Mouse (Mus musculus): ENCODE measurements around the gene Gm49336. TPM values are rescaled to one million over a fixed set of nuclear protein-coding genes. Genes with fewer than 3 reads are reported as not detected.

Gm49336 gene
- polyA plus RNA-seq, 2 experiments = 20.4 to 35.9 TPM

- H3K4me3 ChIP-seq (ENCODE audit: insufficient read depth in 1 of 2, low read depth in 2 of 2, low read length in 2 of 2) = no peak overlapping the region
- DNase-seq (ENCODE audit: low read depth in 3 of 3, low spot score in 3 of 3) = no peak
Observed at GRCm38 (mm10) chr14:60238551-60238950, 12.8 kb downstream of the Gm49336 start.

GRCm38 (mm10) chr14:60219886-60220285 lies 31.4 kb downstream of the Gm49336 start:
- Histone ChIP-seq H3K36me3 (replicated peaks; ENCODE audit: control insufficient read depth, insufficient read depth, low read depth) (peaks cover 13% of the 10 kb centered on the region), H3K4me2 (ENCODE audit: low read depth) (no peak overlapping the region), H3K9me3 (ENCODE audit: control insufficient read depth, low read length) (no peaks in the 10 kb centered on the region), H3K27ac (no peak overlapping the region), H3K4me1 (replicated peaks; ENCODE audit: control insufficient read depth in 2 of 2, insufficient read depth in 2 of 2, low read length in 1 of 2) (no peaks in the 10 kb centered on the region), H3K9ac (replicated peaks) (no peak overlapping the region), H3K4me3 (ENCODE audit: insufficient read depth in 1 of 2, low read depth in 2 of 2, low read length in 2 of 2) (no peak overlapping the region), H3K27me3 (ENCODE audit: control insufficient read depth, insufficient read depth, low read length) (no peaks in the 10 kb centered on the region)
- ATAC-seq (ENCODE audit: insufficient read depth) = no peak
- TF ChIP-seq CTCF (IDR thresholded peaks at IDR 0.05; ENCODE audit: low read depth) (no peak), EP300 (IDR thresholded peaks at IDR 0.05; ENCODE audit: low read depth) (no peak)
- DNase-seq (ENCODE audit: low read depth in 3 of 3, low spot score in 3 of 3) = no peak
- WGBS (ENCODE audit: insufficient replicate concordance) = 80% methylated on average over 10 of the region's 10 CpGs

More at GRCm38 (mm10) chr14:60238551-60238950, 12.8 kb downstream of the Gm49336 start:
- no peak overlapping the region for H3K27ac ChIP-seq
- ATAC-seq (ENCODE audit: insufficient read depth) = no peak
- whole genome bisulfite sequencing (ENCODE audit: insufficient replicate concordance) = 59% methylated on average over 3 of the region's 3 CpGs
- no peaks in the 10 kb centered on the region for H3K9me3 ChIP-seq (ENCODE audit: control insufficient read depth, low read length)
- TF ChIP-seq CTCF (IDR thresholded peaks at IDR 0.05; ENCODE audit: low read depth) (no peak), EP300 (IDR thresholded peaks at IDR 0.05; ENCODE audit: low read depth) (no peak)
- H3K9ac ChIP-seq (replicated peaks) = no peak overlapping the region
- no peaks in the 10 kb centered on the region for H3K4me1 ChIP-seq (replicated peaks; ENCODE audit: control insufficient read depth in 2 of 2, insufficient read depth in 2 of 2, low read length in 1 of 2)
- H3K36me3 ChIP-seq (replicated peaks; ENCODE audit: control insufficient read depth, insufficient read depth, low read depth) = peaks cover 28% of the 10 kb centered on the region
- no peak overlapping the region for H3K4me2 ChIP-seq (ENCODE audit: low read depth)
- H3K27me3 ChIP-seq (ENCODE audit: control insufficient read depth, insufficient read depth, low read length) = no peaks in the 10 kb centered on the region

GRCm38 (mm10) chr14:60217616-60218015 lies 33.7 kb downstream of the Gm49336 start:
- Histone ChIP-seq H3K9ac (replicated peaks) (no peak overlapping the region), H3K4me1 (replicated peaks; ENCODE audit: control insufficient read depth in 2 of 2, insufficient read depth in 2 of 2, low read length in 1 of 2) (no peaks in the 10 kb centered on the region), H3K4me3 (ENCODE audit: insufficient read depth in 1 of 2, low read depth in 2 of 2, low read length in 2 of 2) (no peak overlapping the region), H3K9me3 (ENCODE audit: control insufficient read depth, low read length) (no peaks in the 10 kb centered on the region), H3K4me2 (ENCODE audit: low read depth) (no peak overlapping the region), H3K36me3 (replicated peaks; ENCODE audit: control insufficient read depth, insufficient read depth, low read depth) (peaks cover 13% of the 10 kb centered on the region), H3K27me3 (ENCODE audit: control insufficient read depth, insufficient read depth, low read length) (no peaks in the 10 kb centered on the region), H3K27ac (no peak overlapping the region)
- ATAC-seq (ENCODE audit: insufficient read depth) (no peak), DNase-seq (ENCODE audit: low read depth in 3 of 3, low spot score in 3 of 3) (no peak)
- WGBS (ENCODE audit: insufficient replicate concordance) = 89% methylated on average over 4 of the region's 4 CpGs
- no peak for TF ChIP-seq EP300 (IDR thresholded peaks at IDR 0.05; ENCODE audit: low read depth)
- no peak for TF ChIP-seq CTCF (IDR thresholded peaks at IDR 0.05; ENCODE audit: low read depth)

GRCm38 (mm10) chr14:60216125-60216524 lies 35.2 kb downstream of the Gm49336 start:
- WGBS (ENCODE audit: insufficient replicate concordance) = 76% methylated on average over 1 of the region's 1 CpGs
- ATAC-seq (ENCODE audit: insufficient read depth) = no peak

GRCm38 (mm10) chr14:60215000-60215399 lies 36.3 kb downstream of the Gm49336 start:
- Histone ChIP-seq H3K9me3 (ENCODE audit: control insufficient read depth, low read length) (no peaks in the 10 kb centered on the region), H3K4me3 (ENCODE audit: insufficient read depth in 1 of 2, low read depth in 2 of 2, low read length in 2 of 2) (no peak overlapping the region), H3K4me2 (ENCODE audit: low read depth) (no peak overlapping the region), H3K27me3 (ENCODE audit: control insufficient read depth, insufficient read depth, low read length) (no peaks in the 10 kb centered on the region), H3K36me3 (replicated peaks; ENCODE audit: control insufficient read depth, insufficient read depth, low read depth) (peaks cover 6% of the 10 kb centered on the region), H3K9ac (replicated peaks) (no peak overlapping the region), H3K4me1 (replicated peaks; ENCODE audit: control insufficient read depth in 2 of 2, insufficient read depth in 2 of 2, low read length in 1 of 2) (no peaks in the 10 kb centered on the region), H3K27ac (no peak overlapping the region)
- DNase-seq (ENCODE audit: low read depth in 3 of 3, low spot score in 3 of 3) (no peak), ATAC-seq (ENCODE audit: insufficient read depth) (no peak)
- TF ChIP-seq CTCF (IDR thresholded peaks at IDR 0.05; ENCODE audit: low read depth) = no peak
- no peak for TF ChIP-seq EP300 (IDR thresholded peaks at IDR 0.05; ENCODE audit: low read depth)
- WGBS (ENCODE audit: insufficient replicate concordance) = 88% methylated on average over 3 of the region's 3 CpGs

More at GRCm38 (mm10) chr14:60216125-60216524, 35.2 kb downstream of the Gm49336 start:
- Histone ChIP-seq H3K36me3 (replicated peaks; ENCODE audit: control insufficient read depth, insufficient read depth, low read depth) (peaks cover 9% of the 10 kb centered on the region), H3K4me1 (replicated peaks; ENCODE audit: control insufficient read depth in 2 of 2, insufficient read depth in 2 of 2, low read length in 1 of 2) (no peaks in the 10 kb centered on the region), H3K4me3 (ENCODE audit: insufficient read depth in 1 of 2, low read depth in 2 of 2, low read length in 2 of 2) (no peak overlapping the region), H3K27ac (no peak overlapping the region), H3K9ac (replicated peaks) (no peak overlapping the region), H3K4me2 (ENCODE audit: low read depth) (no peak overlapping the region), H3K9me3 (ENCODE audit: control insufficient read depth, low read length) (no peaks in the 10 kb centered on the region), H3K27me3 (ENCODE audit: control insufficient read depth, insufficient read depth, low read length) (no peaks in the 10 kb centered on the region)
- TF ChIP-seq EP300 (IDR thresholded peaks at IDR 0.05; ENCODE audit: low read depth) = no peak
- no peak for TF ChIP-seq CTCF (IDR thresholded peaks at IDR 0.05; ENCODE audit: low read depth)
- DNase-seq (ENCODE audit: low read depth in 3 of 3, low spot score in 3 of 3) = no peak
